Mouse (Mus musculus): Measurements from ENCODE around the gene Mns1. TPM values are rescaled to one million over a fixed set of nuclear protein-coding genes. Genes with fewer than 3 reads are reported as not detected.
"Not testable (repeated sequence)": the region's sequence is repeated elsewhere in the genome, so short reads cannot be mapped to it uniquely, and the experiment has no call there.

The Mns1 gene
- 10.7 and 13.7 TPM in 2 replicates for polyA plus RNA-seq (2015; fragmentation: Nextera tagmentation; extraction: Ambion mirVana)

GRCm38 (mm10) chr9:72437822-72438701 lies at the start of gene Mns1:
Mns1 (plus strand) TSS chr9:72438011.
- 2% methylated on average over 43 of the region's 43 CpGs for WGBS
- H3K36me3 ChIP-seq (ENCODE audit: control insufficient read depth, insufficient read depth, low read length), result no peaks in the 10 kb centered on the region
- peak within 1 kb of the TSS; percentile 28; the same call in 1 of the 2 replicates for H3K27ac ChIP-seq (ENCODE audit: low read length)
- H3K9ac ChIP-seq (ENCODE audit: low read depth, low read length), result peak within 1 kb of the TSS; percentile 73
- H3K27me3 ChIP-seq (replicated peaks; ENCODE audit: control insufficient read depth, insufficient read depth, low read length), result no peaks in the 10 kb centered on the region
- H3K9me3 ChIP-seq (ENCODE audit: control insufficient read depth, low read length), result no peaks in the 10 kb centered on the region
- peaks cover 9% of the 10 kb centered on the region for H3K4me1 ChIP-seq (ENCODE audit: control insufficient read depth, insufficient read depth, low read length)
- peak within 1 kb of the TSS; percentile 79 for H3K4me3 ChIP-seq (ENCODE audit: low read length)
- H3K4me2 ChIP-seq (ENCODE audit: low read depth, low read length), result peak within 1 kb of the TSS; percentile 99
- peak; percentile 99 for ATAC-seq

DNA sequence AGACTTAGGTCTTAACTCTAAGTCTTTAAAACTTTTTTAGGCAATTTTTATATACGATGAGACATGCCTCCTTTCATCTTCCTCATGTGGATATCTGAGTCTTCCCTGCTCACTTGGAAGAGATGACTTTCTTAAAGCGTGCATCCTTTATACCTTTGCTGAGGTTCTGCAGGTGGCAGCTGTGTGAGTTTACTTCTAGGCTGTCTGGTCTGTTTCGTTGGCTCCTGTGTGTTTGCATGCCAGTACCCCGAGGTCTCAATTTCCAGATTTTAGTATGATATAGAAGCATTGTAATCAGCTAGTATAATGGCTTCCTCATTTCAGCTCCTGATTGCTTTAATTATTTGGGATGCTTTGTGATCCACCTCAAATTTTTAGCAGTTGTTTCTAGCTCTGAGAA lies 48.9 kb upstream of the Mns1 start:
- ATAC-seq, result no peak
- no peaks in the 10 kb centered on the region for H3K36me3 ChIP-seq (ENCODE audit: control insufficient read depth, insufficient read depth, low read length)
- no peak overlapping the region for H3K4me2 ChIP-seq (ENCODE audit: low read depth, low read length)
- no peaks in the 10 kb centered on the region for H3K9me3 ChIP-seq (ENCODE audit: control insufficient read depth, low read length)
- no peak overlapping the region for H3K9ac ChIP-seq (ENCODE audit: low read depth, low read length)
- H3K4me3 ChIP-seq (ENCODE audit: low read length), result no peak overlapping the region
- 80% methylated on average over 4 of the region's 4 CpGs for WGBS
- no peaks in the 10 kb centered on the region for H3K27me3 ChIP-seq (replicated peaks; ENCODE audit: control insufficient read depth, insufficient read depth, low read length)
- H3K4me1 ChIP-seq (ENCODE audit: control insufficient read depth, insufficient read depth, low read length), result no peaks in the 10 kb centered on the region
- H3K27ac ChIP-seq (ENCODE audit: low read length), result no peak overlapping the region

DNA sequence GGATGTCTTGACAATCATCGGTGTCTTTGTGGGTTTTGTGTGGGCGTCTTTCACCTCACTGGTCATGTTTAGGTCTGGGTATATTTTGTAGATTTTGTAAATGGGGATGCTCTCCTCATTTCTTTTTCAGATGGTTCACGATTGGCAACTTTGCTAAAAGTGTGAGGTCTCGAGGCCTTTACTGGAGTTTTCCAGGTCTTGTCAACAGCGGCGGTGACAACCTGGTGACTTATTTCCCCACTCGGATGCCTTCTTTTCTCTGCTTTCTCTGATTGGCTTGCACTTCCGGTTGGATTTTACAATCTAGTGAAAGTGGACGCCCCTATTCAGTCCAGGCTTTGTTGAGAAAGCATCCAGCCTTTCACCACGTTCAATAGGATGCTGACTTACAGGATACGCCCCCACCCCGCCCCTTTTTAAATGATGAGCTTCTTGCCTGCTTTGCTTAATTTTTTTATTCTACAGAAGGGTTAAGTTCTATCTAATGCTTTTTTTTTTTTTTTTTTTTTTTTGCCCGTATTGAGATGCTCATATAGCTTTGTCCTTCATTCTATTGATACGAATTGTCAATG lies 48.3 kb upstream of the Mns1 start:
- no peak overlapping the region for H3K4me3 ChIP-seq (ENCODE audit: low read length)
- H3K4me2 ChIP-seq (ENCODE audit: low read depth, low read length), result no peak overlapping the region
- WGBS, result 74% methylated on average over 14 of the region's 14 CpGs
- H3K4me1 ChIP-seq (ENCODE audit: control insufficient read depth, insufficient read depth, low read length), result no peaks in the 10 kb centered on the region
- no peaks in the 10 kb centered on the region for H3K36me3 ChIP-seq (ENCODE audit: control insufficient read depth, insufficient read depth, low read length)
- H3K27ac ChIP-seq (ENCODE audit: low read length), result no peak overlapping the region
- no peaks in the 10 kb centered on the region for H3K9me3 ChIP-seq (ENCODE audit: control insufficient read depth, low read length)
- H3K27me3 ChIP-seq (replicated peaks; ENCODE audit: control insufficient read depth, insufficient read depth, low read length), result no peaks in the 10 kb centered on the region
- ATAC-seq, result no peak
- no peak overlapping the region for H3K9ac ChIP-seq (ENCODE audit: low read depth, low read length)

DNA sequence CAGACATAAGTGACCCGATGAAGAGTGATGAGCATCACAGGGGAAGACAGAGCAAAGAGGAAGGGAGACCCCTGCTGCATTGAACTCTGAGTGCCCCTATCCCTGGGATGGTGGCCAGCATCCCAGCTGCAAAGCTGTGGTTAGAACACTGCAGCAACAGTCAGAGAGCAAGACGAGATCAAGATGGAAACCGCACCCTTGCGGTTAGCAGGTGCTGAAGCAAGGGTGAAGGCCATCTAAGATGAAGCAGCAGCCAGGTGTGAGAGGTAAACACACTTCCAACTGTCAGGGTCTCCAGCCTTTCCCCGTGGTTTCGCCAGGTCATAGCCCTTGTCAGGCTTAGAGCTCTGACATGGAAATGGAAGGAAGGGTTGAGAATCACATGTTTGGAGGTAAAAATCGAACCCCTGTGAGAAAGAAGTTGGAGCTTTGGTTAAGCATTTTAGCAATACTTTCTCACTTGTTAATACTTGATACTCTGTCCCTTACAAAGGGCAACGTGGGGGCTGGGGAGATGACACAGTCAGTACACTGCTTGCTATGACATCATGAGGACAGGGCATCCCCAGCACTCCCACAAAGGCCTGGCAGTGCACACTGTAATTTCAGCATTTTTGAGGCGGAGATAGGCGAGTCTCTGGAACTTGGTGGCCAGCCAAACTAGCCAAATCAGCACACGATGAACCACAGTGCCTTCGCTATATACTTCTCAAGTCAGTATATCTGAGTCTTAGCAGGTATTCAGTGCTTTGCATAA lies 47.3 kb upstream of the Mns1 start:
- Histone ChIP-seq H3K4me3 (ENCODE audit: low read length) (no peak overlapping the region), H3K9me3 (ENCODE audit: control insufficient read depth, low read length) (no peaks in the 10 kb centered on the region), H3K4me2 (ENCODE audit: low read depth, low read length) (no peak overlapping the region), H3K9ac (ENCODE audit: low read depth, low read length) (no peak overlapping the region), H3K27me3 (replicated peaks; ENCODE audit: control insufficient read depth, insufficient read depth, low read length) (no peaks in the 10 kb centered on the region), H3K36me3 (ENCODE audit: control insufficient read depth, insufficient read depth, low read length) (no peaks in the 10 kb centered on the region), H3K4me1 (ENCODE audit: control insufficient read depth, insufficient read depth, low read length) (no peaks in the 10 kb centered on the region), H3K27ac (ENCODE audit: low read length) (no peak overlapping the region)
- WGBS, result 78% methylated on average over 12 of the region's 12 CpGs
- ATAC-seq, result no peak

- Histone ChIP-seq H3K4me1 (ENCODE audit: control insufficient read depth, insufficient read depth, low read length) (no peaks in the 10 kb centered on the region; the same call in 1 of the 2 replicates), H3K9ac (ENCODE audit: low read depth, low read length) (no peak overlapping the region), H3K36me3 (ENCODE audit: control insufficient read depth, insufficient read depth, low read length) (no peaks in the 10 kb centered on the region), H3K4me3 (ENCODE audit: low read length) (no peak overlapping the region), H3K4me2 (ENCODE audit: low read depth, low read length) (no peak overlapping the region), H3K27me3 (replicated peaks; ENCODE audit: control insufficient read depth, insufficient read depth, low read length) (no peaks in the 10 kb centered on the region), H3K27ac (ENCODE audit: low read length) (no peak overlapping the region), H3K9me3 (ENCODE audit: control insufficient read depth, low read length) (no peaks in the 10 kb centered on the region)
- WGBS, result 81% methylated on average over 7 of the region's 7 CpGs
- no peak for ATAC-seq
These were observed 45.1 kb upstream of the Mns1 start for GRCm38 (mm10) chr9:72392686-72393085.

GRCm38 (mm10) chr9:72393238-72393637 lies 44.6 kb upstream of the Mns1 start:
- Histone ChIP-seq H3K4me2 (ENCODE audit: low read depth, low read length) (no peak overlapping the region), H3K9ac (ENCODE audit: low read depth, low read length) (no peak overlapping the region), H3K27ac (ENCODE audit: low read length) (no peak overlapping the region), H3K9me3 (ENCODE audit: control insufficient read depth, low read length) (no peaks in the 10 kb centered on the region), H3K4me1 (ENCODE audit: control insufficient read depth, insufficient read depth, low read length) (no peaks in the 10 kb centered on the region; the same call in 1 of the 2 replicates), H3K4me3 (ENCODE audit: low read length) (no peak overlapping the region), H3K27me3 (replicated peaks; ENCODE audit: control insufficient read depth, insufficient read depth, low read length) (no peaks in the 10 kb centered on the region), H3K36me3 (ENCODE audit: control insufficient read depth, insufficient read depth, low read length) (no peaks in the 10 kb centered on the region)
- ATAC-seq, result no peak
- 77% methylated on average over 15 of the region's 15 CpGs for WGBS

GRCm38 (mm10) chr9:72393869-72394341 lies 43.9 kb upstream of the Mns1 start:
- H3K4me3 ChIP-seq (ENCODE audit: low read length), result no peak overlapping the region
- no peaks in the 10 kb centered on the region for H3K27me3 ChIP-seq (replicated peaks; ENCODE audit: control insufficient read depth, insufficient read depth, low read length)
- H3K27ac ChIP-seq (ENCODE audit: low read length), result no peak overlapping the region
- no peak overlapping the region for H3K4me2 ChIP-seq (ENCODE audit: low read depth, low read length)
- no peaks in the 10 kb centered on the region; the same call in 1 of the 2 replicates for H3K4me1 ChIP-seq (ENCODE audit: control insufficient read depth, insufficient read depth, low read length)
- H3K9me3 ChIP-seq (ENCODE audit: control insufficient read depth, low read length), result no peaks in the 10 kb centered on the region
- H3K36me3 ChIP-seq (ENCODE audit: control insufficient read depth, insufficient read depth, low read length), result no peaks in the 10 kb centered on the region
- H3K9ac ChIP-seq (ENCODE audit: low read depth, low read length), result no peak overlapping the region
- WGBS, result 64% methylated on average over 8 of the region's 8 CpGs
- ATAC-seq, result no peak

DNA sequence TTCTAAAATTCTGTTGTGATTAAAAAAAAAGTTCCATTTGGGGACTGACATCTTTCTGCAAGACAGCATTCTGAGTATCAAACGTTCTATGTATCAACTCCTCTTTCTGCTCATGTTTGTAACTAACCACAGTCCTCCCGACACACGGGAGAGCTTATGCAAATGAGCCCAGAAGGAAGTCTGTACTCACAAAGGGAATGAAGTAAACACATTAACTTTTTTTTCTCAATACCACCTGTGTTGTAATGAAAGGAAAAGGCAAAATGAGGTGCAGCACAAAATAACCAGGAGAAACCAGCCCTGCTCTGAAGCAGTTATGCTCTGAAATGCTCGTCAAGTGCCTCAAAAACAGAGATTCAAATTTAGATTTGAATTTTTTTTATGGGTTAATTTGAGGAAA lies 37.7 kb upstream of the Mns1 start:
- no peak for ATAC-seq
- WGBS, result 44% methylated on average over 4 of the region's 4 CpGs

DNA sequence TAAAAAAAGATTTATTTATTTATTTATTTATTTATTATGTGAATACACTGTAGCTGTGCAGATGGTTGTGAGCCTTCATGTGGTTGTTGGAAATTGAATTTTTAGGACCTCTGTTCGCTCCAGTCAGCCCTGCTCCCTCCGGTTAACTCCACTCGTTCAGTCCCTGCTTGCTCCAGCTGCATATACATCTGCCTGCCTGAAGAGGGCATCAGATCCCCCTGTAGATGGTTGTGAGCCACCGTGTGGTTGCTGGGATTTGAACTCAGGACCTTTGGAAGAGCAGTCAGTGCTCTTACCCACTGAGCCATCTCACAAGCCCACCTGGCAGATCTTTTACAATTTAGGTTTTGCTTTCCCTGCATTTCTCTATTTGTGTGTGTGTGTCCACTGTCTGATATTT lies 36.0 kb upstream of the Mns1 start:
- not testable (repeated sequence) for H3K9me3 ChIP-seq (ENCODE audit: control insufficient read depth, low read length); H3K36me3 ChIP-seq (ENCODE audit: control insufficient read depth, insufficient read depth, low read length); H3K4me3 ChIP-seq (ENCODE audit: low read length); H3K4me1 ChIP-seq (ENCODE audit: control insufficient read depth, insufficient read depth, low read length); H3K27ac ChIP-seq (ENCODE audit: low read length); H3K27me3 ChIP-seq (replicated peaks; ENCODE audit: control insufficient read depth, insufficient read depth, low read length); ATAC-seq; H3K4me2 ChIP-seq (ENCODE audit: low read depth, low read length); H3K9ac ChIP-seq (ENCODE audit: low read depth, low read length)
- 81% methylated on average over 4 of the region's 4 CpGs for WGBS

More for the DNA sequence above, 37.7 kb upstream of the Mns1 start:
- H3K36me3 ChIP-seq (ENCODE audit: control insufficient read depth, insufficient read depth, low read length), result no peaks in the 10 kb centered on the region
- no peak overlapping the region for H3K9ac ChIP-seq (ENCODE audit: low read depth, low read length)
- no peak overlapping the region for H3K27ac ChIP-seq (ENCODE audit: low read length)
- no peaks in the 10 kb centered on the region; the same call in 1 of the 2 replicates for H3K4me1 ChIP-seq (ENCODE audit: control insufficient read depth, insufficient read depth, low read length)
- no peak overlapping the region for H3K4me2 ChIP-seq (ENCODE audit: low read depth, low read length)
- no peaks in the 10 kb centered on the region for H3K9me3 ChIP-seq (ENCODE audit: control insufficient read depth, low read length)
- no peak overlapping the region for H3K4me3 ChIP-seq (ENCODE audit: low read length)
- H3K27me3 ChIP-seq (replicated peaks; ENCODE audit: control insufficient read depth, insufficient read depth, low read length), result no peaks in the 10 kb centered on the region

All from intestine, embryonic 16.5 days (tissue).